Mouse (Mus musculus): ENCODE measurements at regions not wholly inside any gene's neighbourhood (a gene's known extent, or its start where the extent isn't known, plus 50 kb on each side); places are given as distances from the start of the nearest gene placed in this dataset.

DNA sequence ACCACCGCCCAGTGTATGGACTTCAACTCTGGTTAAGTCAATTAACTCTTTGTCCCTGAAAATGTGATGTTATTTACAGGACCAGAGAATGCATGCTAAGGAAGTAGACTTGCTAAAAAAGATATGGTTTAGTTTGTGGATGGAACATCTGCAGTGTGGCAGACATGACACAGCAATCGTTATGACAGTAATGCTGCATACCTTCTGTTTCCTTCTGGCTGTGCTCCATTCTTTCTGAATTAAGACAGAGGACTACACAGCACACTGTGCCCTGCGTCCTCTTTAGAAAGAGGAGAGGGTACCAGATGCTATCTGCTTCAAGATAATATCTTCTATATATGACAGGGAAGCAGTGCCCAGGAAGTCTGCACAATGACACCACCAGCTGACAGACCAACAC is 146.6 kb upstream of the Rbms1 start:
- TF ChIP-seq POLR2A (IDR thresholded peaks at IDR 0.05; ENCODE audit: borderline replicate concordance, extremely low read depth, insufficient read depth, insufficient read length, poor library complexity, severe bottlenecking) (no peak), CTCF (IDR thresholded peaks at IDR 0.05; ENCODE audit: borderline replicate concordance, extremely low read depth, insufficient read depth, insufficient read length) (no peak)
